Mouse (Mus musculus) 3T3-L1 (cell line): ENCODE measurements at regions not wholly inside any gene's neighbourhood (a gene's known extent, or its start where the extent isn't known, plus 50 kb on each side); places are given as distances from the start of the nearest gene placed in this dataset.
A peak's percentile ranks its signal among the peaks of the same experiment; 100 is the strongest.

Source experiments
- DNase-seq: peaks from one replicate; pipeline ENCODE4 v3.0.0-alpha.2; 2015; ENCODE audit warnings: low read depth, low spot score

GRCm38 (mm10) chr1:152169508-152169907 lies 79.6 kb upstream of the 1700025G04Rik start:
- DNase-seq = no peak

DNA sequence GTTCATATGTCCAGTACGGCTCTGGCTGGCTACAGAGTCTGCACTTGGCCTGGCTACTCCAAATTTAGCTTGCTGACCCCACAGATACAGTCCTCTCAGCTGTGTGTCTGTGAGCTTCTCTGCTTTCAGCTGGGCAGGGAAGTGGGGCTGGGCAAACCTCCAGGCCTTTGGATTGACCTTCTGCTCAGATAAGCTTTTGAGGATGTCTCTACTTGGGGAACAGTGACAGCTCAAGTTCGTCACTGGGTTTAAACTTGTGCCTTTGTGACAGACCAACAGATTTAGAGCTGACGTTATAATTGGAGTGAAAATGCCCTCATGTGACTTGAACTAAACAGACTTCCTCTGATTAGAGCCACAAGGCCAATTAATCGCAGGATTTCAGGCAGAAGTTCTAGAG lies 78.4 kb upstream of the 1700025G04Rik start:
- no peak for DNase-seq

GRCm38 (mm10) chr1:152167716-152168115 lies 77.8 kb upstream of the 1700025G04Rik start:
- DNase-seq = no peak

- no peak for DNase-seq
Observed at GRCm38 (mm10) chr1:152165490-152165905, 75.6 kb upstream of the 1700025G04Rik start.

- DNase-seq = no peak
Observed at GRCm38 (mm10) chr1:152164843-152165489, 75.0 kb upstream of the 1700025G04Rik start.

- no peak for DNase-seq
Observed at GRCm38 (mm10) chr1:152164212-152164611, 74.3 kb upstream of the 1700025G04Rik start.

GRCm38 (mm10) chr1:152152474-152152873 lies 62.5 kb upstream of the 1700025G04Rik start:
- DNase-seq = no peak

- peak; percentile 57 for DNase-seq
Observed at GRCm38 (mm10) chr1:152148731-152149130, 58.8 kb upstream of the 1700025G04Rik start.

- no peak for DNase-seq
Observed at GRCm38 (mm10) chr1:152140175-152140574, 50.2 kb upstream of the 1700025G04Rik start.
